ENCODE assay signal across 12 mouse cellular contexts in genomic region chr6:67128503-67129463, GRCm38 (mm10).
A peak's percentile ranks its signal among the peaks of the same experiment; 100 is the strongest.
DNase-seq lines count a peak whose midpoint lies in the region; ATAC-seq and TF ChIP-seq lines count a peak whose summit lies in the region.
"Had no signal": no experiment of that assay in that cellular context is flagged by ENCODE, and none has a peak within 500 bp of the region (broad histone marks: within the 10 kb centered on the region; RNA-seq: fewer than 3 reads in every experiment).

No protein-coding gene starts in this region.

- TF ChIP-seq CTCF in kidney, adult 2 months (conservative IDR thresholded peaks at IDR 0.05; ENCODE audit: insufficient read depth, insufficient read length, low read depth, low read length), result no peak
- no peak for TF ChIP-seq CTCF in midbrain, postnatal 0 days (IDR thresholded peaks at IDR 0.05)

- H3K27ac ChIP-seq in kidney, adult 2 months (ENCODE audit: insufficient read depth, low read depth, low read length), result no peak overlapping the region
- H3K27ac ChIP-seq in midbrain, postnatal 0 days (ENCODE audit: low read depth, low read length), result no peak overlapping the region
- H3K27ac ChIP-seq: heart, embryonic 15.5 days; limb, embryonic 13.5 days had no signal

- H3K9me3 ChIP-seq in megakaryocyte, embryonic 14.5 days, result peaks cover 9% of the 10 kb centered on the region
- no peaks in the 10 kb centered on the region for H3K9me3 ChIP-seq in midbrain, postnatal 0 days (ENCODE audit: low read length)
- H3K9me3 ChIP-seq: heart, embryonic 15.5 days; limb, embryonic 13.5 days had no signal

- H3K4me3 ChIP-seq in kidney, adult 2 months (ENCODE audit: insufficient read depth, low read depth, low read length), result no peak overlapping the region
- H3K4me3 ChIP-seq in megakaryocyte, embryonic 14.5 days (replicated peaks), result peak overlapping the region; percentile 53
- H3K4me3 ChIP-seq in midbrain, postnatal 0 days (ENCODE audit: low read depth, low read length), result no peak overlapping the region
- H3K4me3 ChIP-seq: heart, embryonic 15.5 days; limb, embryonic 13.5 days had no signal

- ATAC-seq in midbrain, postnatal 0 days (ENCODE audit: low FRiP score), result no peak
- no peak for ATAC-seq in erythroblast, adult 5-6 weeks (replicated peaks; ENCODE audit: low FRiP score, poor library complexity, severe bottlenecking)
- ATAC-seq: intestine, embryonic 16.5 days had no signal

- DNase-seq in kidney, adult 2 months, result peak; percentile 64
- no peak for DNase-seq in kidney, postnatal 14 days
- peak; percentile 15 to 29 for DNase-seq in B cell, adult 2 months
- DNase-seq in T-cell, adult 2 months (ENCODE audit: low spot score), result peak; percentile 12
- DNase-seq in midbrain, postnatal 0 days (ENCODE audit: low spot score), result no peak
- no peak for DNase-seq in adrenal gland, adult 8-10 months
- DNase-seq: cerebellum, adult 11-12 months had no signal

- H3K36me3 ChIP-seq in kidney, adult 2 months (ENCODE audit: control insufficient read depth, insufficient read depth, low read length), result no peaks in the 10 kb centered on the region
- no peaks in the 10 kb centered on the region for H3K36me3 ChIP-seq in megakaryocyte, embryonic 14.5 days (replicated peaks; ENCODE audit: low read length)
- H3K36me3 ChIP-seq in midbrain, postnatal 0 days (ENCODE audit: insufficient read depth, low read length), result no peaks in the 10 kb centered on the region
- H3K36me3 ChIP-seq: heart, embryonic 15.5 days; limb, embryonic 13.5 days had no signal

- WGBS in kidney, adult 2 months, result 58% methylated on average over 16 of the region's 16 CpGs
- WGBS in midbrain, postnatal 0 days, result 66% methylated on average over 16 of the region's 16 CpGs

- H3K4me2 ChIP-seq in midbrain, postnatal 0 days (ENCODE audit: low read depth, low read length, poor library complexity, severe bottlenecking), result no peak overlapping the region
- H3K4me2 ChIP-seq: heart, embryonic 15.5 days; limb, embryonic 13.5 days had no signal

- H3K27me3 ChIP-seq in kidney, adult 2 months (replicated peaks; ENCODE audit: control insufficient read depth, insufficient read depth, low read length), result no peaks in the 10 kb centered on the region
- H3K27me3 ChIP-seq in megakaryocyte, embryonic 14.5 days (replicated peaks), result peaks cover 21% of the 10 kb centered on the region
- H3K27me3 ChIP-seq in midbrain, postnatal 0 days (ENCODE audit: insufficient read depth, low read length), result no peaks in the 10 kb centered on the region
- H3K27me3 ChIP-seq: heart, embryonic 15.5 days; limb, embryonic 13.5 days had no signal

- no peak for TF ChIP-seq POLR2A in kidney, adult 2 months (IDR thresholded peaks at IDR 0.05; ENCODE audit: low read depth, low read length)

- peaks cover 8% of the 10 kb centered on the region; the same call in 1 of the 2 replicates for H3K4me1 ChIP-seq in kidney, adult 2 months (ENCODE audit: control insufficient read depth, insufficient read depth, low read length)
- H3K4me1 ChIP-seq in megakaryocyte, embryonic 14.5 days, result peaks cover 14% of the 10 kb centered on the region
- H3K4me1 ChIP-seq in midbrain, postnatal 0 days (ENCODE audit: insufficient read depth, low read length), result no peaks in the 10 kb centered on the region

- H3K9ac ChIP-seq in midbrain, postnatal 0 days (replicated peaks; ENCODE audit: low read length, poor library complexity, severe bottlenecking), result no peak overlapping the region
- H3K9ac ChIP-seq: heart, embryonic 15.5 days; limb, embryonic 13.5 days had no signal

Comparison
In these comparisons a context has a peak if more than half of its experiments do, and no peak if none do; other contexts are left out.
1. DNase-seq: peak in kidney, adult 2 months (single experiment), B cell, adult 2 months (2 of 2) and T-cell, adult 2 months (single experiment); none in kidney, postnatal 14 days (single experiment), midbrain, postnatal 0 days (single experiment) and adrenal gland, adult 8-10 months (single experiment).